Mouse (Mus musculus) Patski (cell line): Measurements from ENCODE around the gene Klhl22. TPM values are rescaled to one million over a fixed set of nuclear protein-coding genes. Genes with fewer than 3 reads are reported as not detected.
A peak's percentile ranks its signal among the peaks of the same experiment; 100 is the strongest.

ENCODE experiments used
- ATAC-seq: fragments of 100-300 bp; one replicate; pipeline ENCODE4 v1.8.0; 2021
- CTCF ChIA-PET: fragments of 350-600 bp; sonication (Branson Sonifier 250); formaldehyde crosslinking; loops from one replicate; lab custom pipeline; 2022; ENCODE audit warnings: inconsistent platforms; lab: Charles Lee
- POLR2A ChIA-PET: fragments of 350-600 bp; sonication (Branson Sonifier 250); formaldehyde crosslinking; loops from one replicate; lab custom pipeline; 2022; ENCODE audit warnings: antibody characterized with exemption, inconsistent platforms; lab: Charles Lee
- DNase-seq: peaks from one replicate; pipeline ENCODE4 v3.0.0-alpha.2; 2011; ENCODE audit warnings: low read depth, low spot score
- H3K27me3 ChIP-seq: fragments of 371-371 bp; one replicate; pipeline ENCODE4 v1.5.1; 2021
- CTCF ChIP-seq: fragments of 100-300 bp; IDR thresholded peaks from one replicate; pipeline ENCODE4 v1.5.1; 2021
- in situ Hi-C: fragments of 300-500 bp; cut with MboI; formaldehyde crosslinking; loops from 3 replicates; pipeline ENCODE4 v1.11.1; 2018; ENCODE audit warnings: low pct_unique_long_range_greater_than_20kb, mixed read lengths
- polyA plus RNA-seq: library from polyadenylated mRNA; unstranded; gene quantifications from one replicate; pipeline ENCODE4 v1.2.3, GENCODE M21; 2021

Gene Klhl22
- polyA plus RNA-seq, 1 experiment from 2014 or later, result 128 TPM

GRCm38 (mm10) chr16:17771117-17771865 is 11.9 kb downstream of the Klhl22 start:
- ATAC-seq (peak; percentile 35), DNase-seq (no peak)
- no peaks in the 10 kb centered on the region for H3K27me3 ChIP-seq
- POLR2A ChIA-PET, result interaction anchor here (1.0 kb wide), 1 partner anchor 37 kb away, joined by 4 read pairs; no protein-coding TSS in a partner anchor
- peak; percentile 52 for TF ChIP-seq CTCF
- in situ Hi-C loops, result loop anchor here (5.0 kb wide), 1 partner anchor 39 kb away; the partner anchor contains the start of gene Med15
- CTCF ChIA-PET, result interaction anchor here (1.7 kb wide), 1 partner anchor 41 kb away, joined by 6 read pairs; no protein-coding TSS in a partner anchor

DNA sequence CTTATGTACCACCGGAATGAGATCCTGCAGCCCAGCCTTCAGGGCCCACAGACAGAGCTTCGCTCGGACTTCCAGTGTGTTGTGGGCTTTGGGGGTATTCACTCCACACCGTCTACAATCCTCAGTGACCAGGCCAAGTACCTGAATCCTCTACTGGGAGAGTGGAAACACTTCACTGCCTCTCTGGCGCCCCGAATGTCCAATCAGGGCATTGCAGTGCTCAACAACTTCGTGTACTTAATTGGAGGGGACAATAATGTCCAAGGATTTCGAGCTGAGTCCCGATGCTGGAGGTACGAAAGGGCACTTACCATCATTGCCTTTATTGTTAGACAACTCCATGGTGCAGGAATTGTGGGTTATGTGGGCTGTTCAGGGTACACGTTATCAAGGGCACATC is 17.4 kb downstream of the Klhl22 start:
- peak; percentile 68 for TF ChIP-seq CTCF
- DNase-seq (no peak), ATAC-seq (no peak)
- in situ Hi-C loops, result no loop called here
- ChIA-PET CTCF (interaction anchor here (0.9 to 5.6 kb wide), 9 partner anchors 9 to 50 kb away, joined by 3 to 22 read pairs (median 5); partner anchors contain the start of gene Klhl22), POLR2A (no interaction called here)
- no peaks in the 10 kb centered on the region for H3K27me3 ChIP-seq

- no peak for TF ChIP-seq CTCF
- in situ Hi-C loops, result no loop called here
- DNase-seq (no peak), ATAC-seq (no peak)
- POLR2A ChIA-PET, result interaction anchor here (1.2 kb wide), 1 partner anchor 19 kb away, joined by 5 read pairs; the partner anchor contains the start of gene Klhl22
- CTCF ChIA-PET, result interaction anchor here (1.0 to 5.6 kb wide), 7 partner anchors 8 to 51 kb away, joined by 3 to 22 read pairs (median 5); partner anchors contain the start of gene Klhl22
- H3K27me3 ChIP-seq, result no peaks in the 10 kb centered on the region
Measured at GRCm38 (mm10) chr16:17778223-17778622, 18.8 kb downstream of the Klhl22 start.

- ChIA-PET POLR2A (interaction anchor here (1.0 kb wide), 1 partner anchor 19 kb away, joined by 3 read pairs; no protein-coding TSS in a partner anchor), CTCF (interaction anchor here (1.3 to 5.6 kb wide), 3 partner anchors 19 to 44 kb away, joined by 3 to 22 read pairs (median 14); partner anchors contain the start of gene Klhl22)
- in situ Hi-C loops, result no loop called here
- no peaks in the 10 kb centered on the region for H3K27me3 ChIP-seq
- no peak for TF ChIP-seq CTCF
- DNase-seq, result no peak
- no peak for ATAC-seq
Measured at GRCm38 (mm10) chr16:17779692-17780091, 20.3 kb downstream of the Klhl22 start.

- ChIA-PET POLR2A (interaction anchor here (1.2 kb wide), 1 partner anchor 13 kb away, joined by 3 read pairs; no protein-coding TSS in a partner anchor), CTCF (interaction anchor here (0.7 to 3.6 kb wide), 14 partner anchors 9 to 64 kb away, joined by 3 to 21 read pairs (median 4); no protein-coding TSS in a partner anchor)
- in situ Hi-C loops, result no loop called here
- no peak for ATAC-seq
- H3K27me3 ChIP-seq, result no peaks in the 10 kb centered on the region
- TF ChIP-seq CTCF, result peak; percentile 60
- DNase-seq, result no peak
Measured at GRCm38 (mm10) chr16:17785337-17785736, 25.9 kb downstream of the Klhl22 start.

GRCm38 (mm10) chr16:17792728-17793127 is 33.3 kb downstream of the Klhl22 start:
- CTCF ChIA-PET, result interaction anchor here (1.3 kb wide), 1 partner anchor 10 kb away, joined by 3 read pairs; no protein-coding TSS in a partner anchor
- no peak for ATAC-seq
- DNase-seq, result no peak
- POLR2A ChIA-PET, result no interaction called here
- in situ Hi-C loops, result no loop called here
- no peaks in the 10 kb centered on the region for H3K27me3 ChIP-seq
- no peak for TF ChIP-seq CTCF

- ChIA-PET POLR2A (no interaction called here), CTCF (interaction anchor here (1.1 kb wide), 1 partner anchor 67 kb away, joined by 3 read pairs; no protein-coding TSS in a partner anchor)
- no peaks in the 10 kb centered on the region for H3K27me3 ChIP-seq
- TF ChIP-seq CTCF, result no peak
- no peak for ATAC-seq
- in situ Hi-C loops, result no loop called here
- no peak for DNase-seq
Measured at GRCm38 (mm10) chr16:17794047-17794446, 34.6 kb downstream of the Klhl22 start.

DNA sequence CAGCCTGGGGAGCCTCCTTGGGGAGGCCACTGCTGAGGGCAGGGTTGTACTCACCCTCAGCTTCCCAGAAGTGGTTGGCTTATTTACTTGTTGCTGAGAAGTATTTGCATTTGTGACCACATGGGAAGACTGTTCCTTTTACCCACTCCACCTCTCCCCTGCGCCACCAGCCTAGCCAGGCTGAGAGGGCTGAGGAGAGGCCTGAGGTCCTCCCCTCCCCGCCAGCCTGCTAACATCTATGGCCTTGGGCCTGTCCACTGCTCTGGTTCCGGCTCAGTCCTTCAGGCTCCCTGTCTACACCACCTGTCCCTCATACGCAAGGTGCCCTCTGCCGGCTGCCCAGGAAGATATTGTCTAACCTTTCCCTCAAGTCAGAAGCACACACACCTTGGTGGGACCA is 36.2 kb downstream of the Klhl22 start:
- CTCF ChIA-PET, result interaction anchor here (1.1 to 2.4 kb wide), 9 partner anchors 10 to 35 kb away, joined by 3 to 10 read pairs (median 5); partner anchors contain the start of gene Klhl22
- TF ChIP-seq CTCF, result no peak
- ATAC-seq (no peak), DNase-seq (no peak)
- in situ Hi-C loops, result no loop called here
- POLR2A ChIA-PET, result interaction anchor here (1.1 kb wide), 1 partner anchor 19 kb away, joined by 3 read pairs; no protein-coding TSS in a partner anchor
- H3K27me3 ChIP-seq, result no peaks in the 10 kb centered on the region

- in situ Hi-C loops, result no loop called here
- no peak for ATAC-seq
- CTCF ChIA-PET, result interaction anchor here (0.8 to 2.4 kb wide), 9 partner anchors 9 to 53 kb away, joined by 3 to 10 read pairs (median 4); partner anchors contain the start of gene Klhl22
- H3K27me3 ChIP-seq, result no peaks in the 10 kb centered on the region
- no peak for DNase-seq
- TF ChIP-seq CTCF, result no peak
- POLR2A ChIA-PET, result interaction anchor here (1.0 to 1.1 kb wide), 2 partner anchors 18 to 27 kb away, joined by 3 read pairs; no protein-coding TSS in a partner anchor
Measured at GRCm38 (mm10) chr16:17796519-17796918, 37.1 kb downstream of the Klhl22 start.
